Comparison of ENCODE assay signal across 9 mouse cellular contexts in the genomic region with DNA sequence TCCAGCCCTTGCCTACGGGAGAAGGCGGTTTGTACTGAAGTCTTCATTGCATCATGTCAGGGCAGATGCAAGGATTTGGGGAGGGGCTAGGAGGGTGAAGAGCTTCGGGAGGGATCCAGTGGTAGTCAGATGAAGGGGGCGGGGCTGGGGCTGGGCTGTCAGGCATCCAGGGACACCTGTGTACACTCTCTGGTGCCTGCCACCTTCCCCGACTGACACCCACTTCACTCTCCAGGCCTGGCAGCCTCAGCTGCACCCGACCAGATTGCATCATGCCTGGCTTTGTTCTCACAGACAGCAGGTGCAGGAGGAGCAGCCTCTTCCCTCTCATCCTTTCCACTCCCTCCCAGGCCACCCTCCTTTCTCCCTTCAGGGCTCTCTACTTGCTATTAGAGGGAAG. TPM values are rescaled to one million over a fixed set of nuclear protein-coding genes. Genes with fewer than 3 reads are reported as not detected.
DNase-seq lines count a peak whose midpoint lies in the region; ATAC-seq and TF ChIP-seq lines count a peak whose summit lies in the region.
"Had no signal": no experiment of that assay in that cellular context is flagged by ENCODE, and none has a peak within 500 bp of the region (broad histone marks: within the 10 kb centered on the region; RNA-seq: fewer than 3 reads in every experiment).

No protein-coding gene starts in this region.

- H3K36me3 ChIP-seq in embryonic facial prominence, embryonic 12.5 days: peaks cover 12% of the 10 kb centered on the region
- peaks cover 8% of the 10 kb centered on the region; the same call in 1 of the 2 replicates for H3K36me3 ChIP-seq in neural tube, embryonic 15.5 days

- H3K4me2 ChIP-seq in embryonic facial prominence, embryonic 12.5 days (replicated peaks): peak overlapping the region; percentile 60; the same call in 1 of the 2 replicates
- H3K4me2 ChIP-seq in neural tube, embryonic 15.5 days: peak overlapping the region; percentile 83; the same call in 1 of the 2 replicates

- H3K4me3 ChIP-seq in embryonic facial prominence, embryonic 12.5 days: no peak overlapping the region
- no peak overlapping the region for H3K4me3 ChIP-seq in layer of hippocampus, adult 2 months
- H3K4me3 ChIP-seq in neural tube, embryonic 15.5 days (replicated peaks): no peak overlapping the region

- H3K4me1 ChIP-seq in embryonic facial prominence, embryonic 12.5 days: peaks cover 21% of the 10 kb centered on the region
- H3K4me1 ChIP-seq in neural tube, embryonic 15.5 days: peaks cover 38% of the 10 kb centered on the region

- H3K9ac ChIP-seq in embryonic facial prominence, embryonic 12.5 days: no peak overlapping the region
- no peak overlapping the region for H3K9ac ChIP-seq in neural tube, embryonic 15.5 days (replicated peaks)

- peak; percentile 49 for DNase-seq in adrenal gland, postnatal 14 days
- DNase-seq in adrenal gland, adult 2 months: no peak
- peak; percentile 28 for DNase-seq in CD4-positive helper T cell, adult 2 months (ENCODE audit: low read depth, low spot score)
- peak; percentile 64 to 77 for DNase-seq in layer of hippocampus, adult 2 months (ENCODE audit: low spot score in 2 of 2)
- no peak for DNase-seq in gastrocnemius, postnatal 4 days (ENCODE audit: low spot score in 2 of 2)
- DNase-seq in B cell, adult 2 months: no peak

- WGBS in embryonic facial prominence, embryonic 12.5 days: 15% methylated on average over 6 of the region's 6 CpGs
- WGBS in neural tube, embryonic 15.5 days: 13% methylated on average over 6 of the region's 6 CpGs

- no peak for TF ChIP-seq CTCF in layer of hippocampus, adult 2 months (conservative IDR thresholded peaks at IDR 0.05)

- 0 out of 2 replicates have a peak, but pooled peaks cover 11% of the 10 kb centered on the region for H3K27me3 ChIP-seq in embryonic facial prominence, embryonic 12.5 days
- H3K27me3 ChIP-seq in neural tube, embryonic 15.5 days (replicated peaks): no peaks in the 10 kb centered on the region

- H3K9me3 ChIP-seq in embryonic facial prominence, embryonic 12.5 days: no peaks in the 10 kb centered on the region
- no peaks in the 10 kb centered on the region for H3K9me3 ChIP-seq in neural tube, embryonic 15.5 days (replicated peaks)

- ATAC-seq in embryonic facial prominence, embryonic 12.5 days (ENCODE audit: insufficient number of reproducible peaks, insufficient read depth, low FRiP score, low TSS enrichment): no peak
- ATAC-seq in neural tube, embryonic 15.5 days (ENCODE audit: low FRiP score): no peak

- 0 out of 2 replicates have a peak overlapping the region, but pooled peaks have one; percentile 3 for H3K27ac ChIP-seq in embryonic facial prominence, embryonic 12.5 days
- H3K27ac ChIP-seq in layer of hippocampus, adult 2 months: peak overlapping the region; percentile 71
- H3K27ac ChIP-seq in neural tube, embryonic 15.5 days (replicated peaks): peak overlapping the region; percentile 38; the same call in 1 of the 2 replicates

RNA-seq across cellular contexts. Expression of a gene that starts 14.3 kb away (rescaled TPM):
- 31.4 and 32.8 TPM in 2 replicates for total RNA-seq in adrenal gland, postnatal 14 days (2021)
- 10 to 100 TPM; 29.0 to 29.3 TPM for total RNA-seq in adrenal gland, adult 2 months (2021)
- 96.3 and 106 TPM in 2 replicates for polyA plus RNA-seq in adrenal gland, adult 2 months (2012; rRNA removed)
- 8.5 and 10.1 TPM in 2 replicates for polyA plus RNA-seq in embryonic facial prominence, embryonic 12.5 days (2016; fragmentation: Nextera tagmentation; extraction: Ambion mirVana)
- 10 to 100 TPM; 66.0 to 74.1 TPM for total RNA-seq in layer of hippocampus, adult 2 months (2021)
- polyA plus RNA-seq in neural tube, embryonic 15.5 days (2015; fragmentation: Nextera tagmentation; extraction: Ambion mirVana): 8.0 and 9.2 TPM in 2 replicates
- total RNA-seq in gastrocnemius, postnatal 4 days (2021): 10 to 100 TPM; 29.9 to 30.9 TPM

RNA-seq across cellular contexts. Expression of a gene that starts 38.7 kb away (rescaled TPM):
- 18.3 TPM in 2 replicates for total RNA-seq in adrenal gland, postnatal 14 days (2021)
- total RNA-seq in adrenal gland, adult 2 months (2021): 10 to 100 TPM; 20.3 to 20.8 TPM
- polyA plus RNA-seq in adrenal gland, adult 2 months (2012; rRNA removed): 9.9 and 10.3 TPM in 2 replicates
- 5.5 and 6.1 TPM in 2 replicates for polyA plus RNA-seq in embryonic facial prominence, embryonic 12.5 days (2016; fragmentation: Nextera tagmentation; extraction: Ambion mirVana)
- total RNA-seq in layer of hippocampus, adult 2 months (2021): 10 to 100 TPM; 79.5 to 79.7 TPM
- polyA plus RNA-seq in neural tube, embryonic 15.5 days (2015; fragmentation: Nextera tagmentation; extraction: Ambion mirVana): 7.7 and 8.4 TPM in 2 replicates
- 10 to 100 TPM; 33.4 to 34.5 TPM for total RNA-seq in gastrocnemius, postnatal 4 days (2021)

RNA-seq across cellular contexts. Expression of a gene that starts 49.2 kb away (rescaled TPM):
- total RNA-seq in adrenal gland, postnatal 14 days (2021): 2.8 and 3.3 TPM in 2 replicates
- 1 to 10 TPM; 1.2 TPM for total RNA-seq in adrenal gland, adult 2 months (2021)
- 0.99 and 1.2 TPM in 2 replicates for polyA plus RNA-seq in adrenal gland, adult 2 months (2012; rRNA removed)
- polyA plus RNA-seq in embryonic facial prominence, embryonic 12.5 days (2016; fragmentation: Nextera tagmentation; extraction: Ambion mirVana): 0.15 TPM in 2 replicates
- under 1 TPM; 0.20 to 0.33 TPM for total RNA-seq in layer of hippocampus, adult 2 months (2021)
- polyA plus RNA-seq in neural tube, embryonic 15.5 days (2015; fragmentation: Nextera tagmentation; extraction: Ambion mirVana): 0.33 and 0.46 TPM in 2 replicates
- total RNA-seq in gastrocnemius, postnatal 4 days (2021): under 1 TPM; 0.22 to 0.29 TPM
- total RNA-seq: neutrophil, adult 5-6 weeks had no signal

Comparison
In these comparisons a context has a peak if more than half of its experiments do, and no peak if none do; other contexts are left out.
1. DNase-seq: peak in adrenal gland, postnatal 14 days (single experiment), CD4-positive helper T cell, adult 2 months (single experiment) and layer of hippocampus, adult 2 months (2 of 2); none in adrenal gland, adult 2 months (single experiment), gastrocnemius, postnatal 4 days (0 of 2) and B cell, adult 2 months (0 of 2).
2. H3K27ac ChIP-seq: peak in every context shown above with its lines; median percentile 71 in layer of hippocampus, adult 2 months; 38 in neural tube, embryonic 15.5 days; 3 in embryonic facial prominence, embryonic 12.5 days.